Mouse (Mus musculus) ES-E14 (cell line): ENCODE results near the gene Cd302.

Source experiments
- CHD2 ChIP-seq: IDR thresholded peaks from 2 replicates; pipeline ENCODE4 v1.6.1; 2014; ENCODE audit warnings: mild to moderate bottlenecking, low read depth, low read length, inconsistent platforms
- HCFC1 ChIP-seq: IDR thresholded peaks from 2 replicates; pipeline ENCODE4 v1.6.1; 2012; ENCODE audit warnings: low read length, inconsistent platforms, borderline replicate concordance; ENCODE audit not compliant: insufficient read depth
- MAFK ChIP-seq: IDR thresholded peaks from 2 replicates; pipeline ENCODE4 v1.6.1; 2014; ENCODE audit warnings: mild to moderate bottlenecking, low read depth, low read length, inconsistent platforms; ENCODE audit not compliant: insufficient read depth
- ZC3H11A ChIP-seq: IDR thresholded peaks from 2 replicates; pipeline ENCODE4 v1.6.1; 2012; ENCODE audit warnings: low read depth, mild to moderate bottlenecking, inconsistent platforms, low read length, borderline replicate concordance

GRCm38 (mm10) chr2:60212488-60212887, 71.8 kb downstream of the Cd302 start:
- TF ChIP-seq CHD2 (no peak), MAFK (no peak), ZC3H11A (no peak), HCFC1 (no peak)
